Mouse (Mus musculus): ENCODE measurements at regions not wholly inside any gene's neighbourhood (a gene's known extent, or its start where the extent isn't known, plus 50 kb on each side); places are given as distances from the start of the nearest gene placed in this dataset.

- DNase-seq (ENCODE audit: low read depth): no peak
Measured at GRCm38 (mm10) chr16:53480664-53481063, 1026.8 kb upstream of the Alcam start.

GRCm38 (mm10) chr16:53439511-53439910 is 985.6 kb upstream of the Alcam start:
- DNase-seq (ENCODE audit: low read depth): no peak

GRCm38 (mm10) chr16:53418416-53418815 is 964.5 kb upstream of the Alcam start:
- no peak for DNase-seq (ENCODE audit: low read depth)

GRCm38 (mm10) chr16:53385176-53385575 is 931.3 kb upstream of the Alcam start:
- DNase-seq (ENCODE audit: low read depth): no peak

- DNase-seq (ENCODE audit: low read depth): no peak
Measured at GRCm38 (mm10) chr16:53342153-53342552, 888.3 kb upstream of the Alcam start.

GRCm38 (mm10) chr16:53326353-53326752 is 872.5 kb upstream of the Alcam start:
- no peak for DNase-seq (ENCODE audit: low read depth)

- DNase-seq (ENCODE audit: low read depth): no peak
Measured at GRCm38 (mm10) chr16:53292081-53292480, 838.2 kb upstream of the Alcam start.

GRCm38 (mm10) chr16:53282014-53282413 is 828.1 kb upstream of the Alcam start:
- no peak for DNase-seq (ENCODE audit: low read depth)

- peak; percentile 13 for DNase-seq (ENCODE audit: low read depth)
Measured at GRCm38 (mm10) chr16:53266116-53266515, 812.2 kb upstream of the Alcam start.

- DNase-seq (ENCODE audit: low read depth): no peak
Measured at GRCm38 (mm10) chr16:53245365-53245764, 791.5 kb upstream of the Alcam start.

GRCm38 (mm10) chr16:53242126-53242537 is 788.3 kb upstream of the Alcam start:
- no peak for DNase-seq (ENCODE audit: low read depth)

- DNase-seq (ENCODE audit: low read depth): no peak
Measured at GRCm38 (mm10) chr16:53218886-53219285, 765.0 kb upstream of the Alcam start.

- no peak for DNase-seq (ENCODE audit: low read depth)
Measured at GRCm38 (mm10) chr16:53201449-53201848, 747.6 kb upstream of the Alcam start.

- no peak for DNase-seq (ENCODE audit: low read depth)
Measured at GRCm38 (mm10) chr16:53186444-53186843, 732.6 kb upstream of the Alcam start.

- DNase-seq (ENCODE audit: low read depth): no peak
Measured at GRCm38 (mm10) chr16:53156352-53156751, 702.5 kb upstream of the Alcam start.

- DNase-seq (ENCODE audit: low read depth): no peak
Measured at GRCm38 (mm10) chr16:53130677-53131076, 676.8 kb upstream of the Alcam start.

GRCm38 (mm10) chr16:53108726-53109125 is 654.9 kb upstream of the Alcam start:
- no peak for DNase-seq (ENCODE audit: low read depth)

- DNase-seq (ENCODE audit: low read depth): no peak
Measured at GRCm38 (mm10) chr16:53095396-53095929, 641.6 kb upstream of the Alcam start.

GRCm38 (mm10) chr16:53073856-53074568 is 620.1 kb upstream of the Alcam start:
- no peak for DNase-seq (ENCODE audit: low read depth)

- DNase-seq (ENCODE audit: low read depth): no peak
Measured at GRCm38 (mm10) chr16:53071887-53072682, 618.2 kb upstream of the Alcam start.

- no peak for DNase-seq (ENCODE audit: low read depth)
Measured at GRCm38 (mm10) chr16:53064151-53064550, 610.3 kb upstream of the Alcam start.

- no peak for DNase-seq (ENCODE audit: low read depth)
Measured at GRCm38 (mm10) chr16:53063061-53063460, 609.2 kb upstream of the Alcam start.

GRCm38 (mm10) chr16:53026056-53026455 is 572.2 kb upstream of the Alcam start:
- no peak for DNase-seq (ENCODE audit: low read depth)
